Mouse (Mus musculus): Measurements from ENCODE around the gene Clk3.

The Clk3 gene

DNA sequence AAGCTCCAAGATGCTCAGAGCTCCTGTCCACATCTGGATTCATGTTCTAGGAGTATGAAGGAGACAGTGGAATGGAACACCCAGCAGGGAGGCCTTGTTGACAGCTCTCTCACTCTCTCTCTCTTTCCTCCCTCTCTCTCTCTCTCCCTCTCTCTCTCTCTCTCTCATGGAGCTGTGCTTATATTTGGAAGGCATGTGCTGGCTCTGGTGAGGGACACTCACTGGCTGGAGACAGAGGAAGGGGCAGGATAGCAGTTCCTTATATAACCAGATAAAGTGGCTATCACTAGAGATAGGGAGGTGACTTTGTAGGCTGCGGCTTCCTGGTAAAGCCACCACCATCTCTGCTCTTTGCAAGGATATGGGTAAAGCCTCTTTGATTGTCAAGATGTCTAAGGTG lies 4.6 kb upstream of the Clk3 start:
- no peak for DNase-seq (ENCODE audit: low spot score)

DNA sequence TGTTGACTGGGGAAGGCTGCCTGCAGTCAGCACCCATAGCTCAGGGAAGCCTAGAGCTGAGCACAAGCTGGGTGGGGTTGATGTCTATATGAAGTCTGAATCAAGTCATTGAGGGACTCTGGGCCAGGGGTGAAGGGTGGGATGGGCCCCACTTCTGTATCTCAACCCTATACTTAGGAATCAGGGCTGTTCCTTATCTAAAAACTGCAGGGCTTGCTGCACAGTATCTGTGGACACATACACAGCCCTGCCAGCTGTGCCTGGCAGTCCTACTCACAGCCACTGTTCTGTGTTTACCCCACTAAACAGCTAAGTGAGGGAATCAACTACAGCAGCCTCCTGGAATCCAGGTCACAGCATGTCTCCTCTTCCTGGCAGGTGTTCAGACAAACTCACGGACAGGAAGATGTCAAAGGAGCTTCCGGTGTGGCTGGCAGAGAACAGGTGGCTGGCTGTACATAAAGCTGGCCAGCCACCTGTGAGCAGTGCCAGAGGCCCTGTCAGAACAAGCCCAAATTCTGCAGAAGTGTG lies 3.9 kb upstream of the Clk3 start:
- DNase-seq (ENCODE audit: low spot score), result no peak

GRCm38 (mm10) chr9:57767231-57767630 lies 1.6 kb upstream of the Clk3 start:
- DNase-seq (ENCODE audit: low spot score), result no peak

GRCm38 (mm10) chr9:57766431-57766830 lies 771 bp upstream of the Clk3 start:
- no peak for DNase-seq (ENCODE audit: low spot score)

GRCm38 (mm10) chr9:57764974-57765363 lies 691 bp downstream of the Clk3 start:
- peak; percentile 95 for DNase-seq (ENCODE audit: low spot score)

- DNase-seq (ENCODE audit: low spot score), result no peak
Measured at GRCm38 (mm10) chr9:57764147-57764973, 1.3 kb downstream of the Clk3 start.

DNA sequence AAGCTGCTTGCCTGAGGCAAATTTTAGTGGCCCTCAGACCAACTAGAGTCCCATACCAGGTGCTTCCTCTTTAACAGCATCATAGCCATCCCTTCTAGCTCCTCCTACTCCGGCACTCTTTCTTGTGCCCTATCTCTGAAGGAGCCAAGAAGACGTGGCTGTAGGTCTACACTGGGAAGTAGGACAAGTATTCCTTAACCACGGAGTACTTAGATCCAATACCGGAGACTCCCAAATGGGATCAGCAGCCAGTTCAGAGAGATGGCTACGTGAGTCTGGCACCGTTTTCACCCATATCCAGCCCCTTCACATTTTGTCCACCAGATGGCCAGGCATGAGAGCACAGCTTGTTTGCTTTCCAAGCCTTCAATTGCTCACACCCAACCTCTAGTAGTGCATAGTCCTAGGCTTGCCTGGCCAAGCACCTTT lies 3.1 kb downstream of the Clk3 start:
- no peak for DNase-seq (ENCODE audit: low spot score)

DNA sequence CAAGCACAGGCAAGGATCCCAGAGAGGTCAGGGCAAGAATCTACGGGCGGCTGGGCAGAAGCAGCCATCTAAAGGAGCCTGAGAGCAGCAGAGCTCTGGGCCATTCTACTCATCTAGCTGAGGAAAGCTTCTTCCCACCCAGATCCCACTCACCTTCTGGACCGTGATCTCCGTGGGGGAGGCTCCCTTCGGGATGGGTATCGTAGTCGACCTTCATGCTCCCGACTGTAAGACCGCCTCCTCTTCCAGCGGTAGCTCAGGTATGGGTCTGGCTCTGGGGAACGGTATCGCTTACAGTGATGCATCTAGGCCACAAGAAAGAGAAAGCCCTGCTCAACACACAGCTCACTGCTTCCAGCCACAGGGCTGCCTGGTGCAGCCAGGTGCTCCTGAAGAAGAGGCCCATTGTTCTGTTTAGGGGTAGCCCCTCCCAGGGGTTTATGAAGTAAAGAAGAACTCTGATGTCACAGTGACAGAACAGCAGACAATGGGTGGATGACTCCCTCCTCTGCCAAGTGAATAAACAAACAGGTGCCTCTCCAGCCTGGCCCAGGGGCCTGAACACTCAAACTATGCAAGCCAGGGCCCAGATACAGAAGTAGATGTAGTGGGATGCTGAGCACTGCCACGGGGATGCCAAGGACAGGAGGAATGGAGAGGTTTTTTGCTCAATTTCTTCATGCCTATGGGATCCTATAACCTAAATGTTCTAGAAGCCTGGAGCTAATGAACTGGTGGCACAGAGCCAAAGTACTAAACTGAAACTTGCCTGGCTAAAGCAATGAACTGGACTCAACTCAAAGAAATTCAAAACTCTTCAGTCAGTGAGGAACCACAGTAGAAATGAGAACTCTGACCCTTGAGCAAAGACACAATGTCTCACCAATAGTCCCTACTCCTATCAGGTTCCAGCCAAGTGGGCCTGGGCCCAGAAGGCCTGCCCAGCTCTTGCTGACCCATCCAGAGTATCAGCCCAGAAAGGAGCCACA lies 3.8 kb downstream of the Clk3 start:
- no peak for DNase-seq (ENCODE audit: low spot score)

DNA sequence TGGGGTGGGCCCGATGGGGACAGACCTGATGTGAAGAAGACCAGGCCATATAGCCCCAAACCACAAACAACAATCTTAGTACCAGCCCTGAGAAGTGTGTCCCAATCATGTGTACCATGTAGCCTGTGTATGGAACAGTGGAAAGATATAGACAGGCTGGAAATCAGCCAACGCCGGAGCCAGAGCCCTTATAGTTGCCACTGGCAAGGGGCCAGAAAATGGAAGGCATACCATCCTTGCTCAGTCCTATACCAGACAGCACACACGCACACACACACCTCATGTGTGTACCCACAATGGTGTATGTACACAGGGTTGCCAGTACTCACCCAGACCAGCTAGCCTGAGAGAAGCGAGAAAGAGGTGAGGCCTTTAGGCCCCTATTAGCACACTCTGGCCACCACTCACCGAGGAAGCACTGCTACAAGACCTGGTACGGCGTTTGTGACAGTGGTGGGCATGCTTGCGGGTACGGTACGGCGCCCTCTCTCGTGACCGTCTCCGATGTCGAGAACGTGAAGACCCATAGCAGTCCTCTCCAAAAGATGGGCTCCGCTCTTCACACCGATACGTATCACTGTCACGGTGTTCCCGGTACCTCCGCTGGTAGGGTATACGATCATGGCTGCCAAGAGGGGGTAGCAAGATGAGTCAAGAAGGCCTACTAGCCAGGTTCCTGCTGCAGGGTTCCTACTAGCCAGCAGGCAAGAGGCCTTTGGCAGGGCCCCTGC lies 5.1 kb downstream of the Clk3 start:
- DNase-seq (ENCODE audit: low spot score), result no peak

DNA sequence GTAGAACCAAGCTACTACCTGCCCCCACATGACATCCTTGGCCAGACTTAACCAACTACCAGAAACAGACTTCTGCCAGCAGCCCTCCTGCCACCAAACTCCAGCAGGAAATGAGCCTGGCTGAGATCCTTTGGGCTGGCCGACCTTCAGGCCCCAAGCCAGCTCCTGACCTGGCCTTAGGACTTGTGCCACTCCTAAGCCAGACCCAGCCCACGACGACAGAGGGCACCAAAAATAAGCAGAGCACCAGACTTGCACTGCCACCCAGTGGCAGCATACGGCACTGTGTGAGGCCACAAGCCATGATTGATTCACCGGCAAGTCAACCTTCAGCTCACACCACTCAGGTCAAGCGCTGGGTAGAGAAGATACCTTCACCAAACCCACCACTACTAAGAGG lies 6.4 kb downstream of the Clk3 start:
- peak; percentile 42 for DNase-seq (ENCODE audit: low spot score)

DNA sequence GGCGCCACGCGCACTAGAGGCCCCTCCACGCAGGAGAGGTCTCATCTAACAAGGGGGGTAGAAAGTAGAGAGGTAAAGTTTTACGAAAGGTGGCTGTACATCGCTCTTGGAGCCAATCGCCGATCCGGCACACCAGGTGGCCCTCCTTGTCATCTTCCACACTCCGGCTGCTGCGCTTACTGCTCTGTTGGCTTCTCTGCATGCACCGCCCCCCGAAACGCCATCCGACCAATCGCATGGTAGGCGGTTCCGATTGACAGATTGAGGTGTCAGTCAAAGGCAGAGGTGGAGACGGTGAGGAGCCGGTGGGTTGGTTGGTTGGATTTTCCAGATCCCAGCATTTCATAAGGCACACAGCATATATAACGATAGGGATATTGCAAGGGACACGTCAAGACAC lies 7.1 kb downstream of the Clk3 start:
- DNase-seq (ENCODE audit: low spot score), result peak; percentile 49

GRCm38 (mm10) chr9:57757578-57757977 lies 8.1 kb downstream of the Clk3 start:
- DNase-seq (ENCODE audit: low spot score), result peak; percentile 55

- DNase-seq (ENCODE audit: low spot score), result no peak
Measured at GRCm38 (mm10) chr9:57750901-57751300, 14.8 kb downstream of the Clk3 start.

DNA sequence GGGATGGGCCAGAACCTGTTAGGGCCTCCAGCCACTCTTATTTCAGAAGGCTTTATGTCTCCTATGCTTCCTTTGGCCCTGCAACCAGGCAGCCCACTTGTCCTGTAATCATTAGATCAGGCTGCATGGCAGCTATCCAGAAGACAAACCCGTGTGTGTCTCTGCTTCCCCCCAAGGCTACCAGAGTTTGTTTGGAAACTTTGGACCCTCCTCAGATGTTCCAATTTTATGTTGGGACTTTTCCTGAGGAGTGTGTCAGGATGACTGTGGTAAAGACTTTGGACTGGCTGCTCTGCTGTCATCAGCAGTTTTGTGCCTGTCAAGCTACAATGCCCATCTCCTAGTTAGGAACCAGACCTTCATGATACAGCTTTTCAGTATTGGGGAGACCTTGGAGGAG lies 16.8 kb downstream of the Clk3 start:
- peak; percentile 63 for DNase-seq (ENCODE audit: low spot score)

- DNase-seq (ENCODE audit: low spot score), result no peak
Measured at GRCm38 (mm10) chr9:57748137-57748536, 17.5 kb downstream of the Clk3 start.

DNA sequence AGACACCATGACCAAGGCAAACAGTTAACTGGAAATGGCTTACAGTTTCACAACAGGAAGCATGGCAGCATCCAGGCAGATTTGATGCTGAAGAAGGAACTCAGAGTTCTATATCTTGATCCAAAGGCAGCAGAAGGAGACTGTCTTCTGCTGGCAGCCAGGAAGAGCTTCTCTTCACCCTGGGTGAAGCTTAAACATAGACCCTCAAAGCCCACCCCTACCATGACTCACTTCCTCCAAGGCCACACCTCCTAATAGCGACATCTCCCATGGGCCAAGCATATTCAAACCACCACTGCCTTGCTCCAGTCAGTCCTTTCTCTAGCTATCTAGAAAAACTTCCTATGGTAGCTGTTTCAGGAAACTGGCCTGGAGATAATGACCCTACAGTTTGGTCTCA lies 18.6 kb downstream of the Clk3 start:
- DNase-seq (ENCODE audit: low spot score), result no peak

DNA sequence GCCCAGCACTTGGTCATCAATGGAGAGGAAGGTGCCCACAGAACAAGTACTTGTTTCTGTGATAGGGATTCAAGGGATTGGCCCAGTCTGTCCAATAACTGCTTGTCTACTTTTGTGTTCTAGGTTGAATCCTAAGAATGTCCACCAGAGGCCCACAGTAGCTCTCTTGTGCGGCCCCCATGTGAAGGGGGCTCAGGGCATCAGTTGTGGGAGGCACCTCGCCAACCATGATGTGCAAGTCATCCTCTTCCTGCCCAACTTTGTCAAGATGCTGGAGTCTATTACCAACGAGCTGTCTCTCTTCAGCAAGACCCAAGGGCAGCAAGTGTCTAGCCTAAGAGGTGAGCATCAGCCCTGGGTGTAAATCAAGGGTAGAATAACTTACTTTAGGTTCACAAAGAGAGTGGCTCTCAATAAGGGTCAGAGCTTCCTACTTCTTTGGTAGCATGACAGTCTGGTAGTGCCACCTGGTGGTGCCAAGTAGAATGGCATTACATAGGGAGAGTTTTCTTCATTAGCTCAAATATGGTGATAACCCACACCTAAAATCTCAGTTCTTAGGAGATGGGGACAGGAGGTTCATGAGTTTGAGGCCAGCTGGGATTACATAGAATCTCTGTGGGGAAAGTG lies 21.1 kb downstream of the Clk3 start:
- DNase-seq (ENCODE audit: low spot score), result no peak

- DNase-seq (ENCODE audit: low spot score), result no peak
Measured at GRCm38 (mm10) chr9:57739863-57740262, 25.8 kb downstream of the Clk3 start.

DNA sequence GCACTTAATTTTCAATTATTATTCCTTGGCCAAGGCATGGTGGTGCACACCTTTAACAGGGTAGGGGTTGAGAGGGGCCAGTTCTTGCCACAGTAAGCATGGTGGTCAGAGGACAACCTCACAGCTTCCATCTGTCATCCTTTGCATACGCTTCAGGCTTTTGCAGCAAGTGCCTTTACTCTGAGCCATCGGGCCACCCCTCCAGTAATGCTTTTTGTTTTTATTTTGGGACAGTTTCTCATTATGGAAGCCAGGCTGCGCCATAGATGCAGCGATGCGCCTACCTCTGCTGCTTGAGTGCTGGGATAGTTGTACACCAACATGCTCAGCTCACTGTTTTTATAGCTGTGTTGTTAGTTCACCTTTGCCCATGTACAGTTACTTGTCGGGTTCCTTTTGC lies 32.1 kb downstream of the Clk3 start:
- DNase-seq (ENCODE audit: low spot score), result no peak

DNA sequence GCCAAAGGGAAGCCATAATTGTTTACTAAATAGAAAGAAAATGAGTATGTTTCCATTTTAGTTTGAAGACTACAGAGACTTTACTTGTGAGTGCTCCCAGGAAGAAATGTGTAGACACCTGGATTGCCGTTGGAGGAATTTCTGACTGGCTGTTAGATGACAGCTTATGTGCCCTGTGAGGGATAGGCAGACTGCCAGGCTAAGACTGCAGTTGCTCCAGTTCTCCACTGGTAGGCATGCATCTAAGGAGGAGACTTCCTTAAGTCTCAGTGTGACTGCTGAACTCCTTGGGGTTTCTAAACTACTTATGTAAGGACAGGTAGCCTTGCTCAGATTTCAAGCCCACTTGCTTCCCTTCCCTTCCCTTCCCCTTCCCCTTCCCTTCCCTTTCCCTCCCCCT lies 37.3 kb downstream of the Clk3 start:
- no peak for DNase-seq (ENCODE audit: low spot score)

- DNase-seq (ENCODE audit: low spot score), result no peak
Measured at GRCm38 (mm10) chr9:57724701-57725100, 41.0 kb downstream of the Clk3 start.

- no peak for DNase-seq (ENCODE audit: low spot score)
Measured at GRCm38 (mm10) chr9:57723796-57724195, 41.9 kb downstream of the Clk3 start.

Measured in yolk sac, embryonic 10.5 days (tissue).